Mouse (Mus musculus) lung, embryonic 16.5 days (tissue): ENCODE data around the gene Gm45623. TPM values are rescaled to one million over a fixed set of nuclear protein-coding genes. Genes with fewer than 3 reads are reported as not detected.
A peak's percentile ranks its signal among the peaks of the same experiment; 100 is the strongest.

Source experiments
- ATAC-seq: fragments of 200-750 bp; cut with Nextera tagmentation; 2 replicates; pipeline ENCODE4 v1.8.0; 2017; ENCODE audit warnings: low read depth, mild to moderate bottlenecking, moderate library complexity
- H3K27ac ChIP-seq: fragments of 300-500 bp; sonication (generic); 2 replicates; pipeline ENCODE4 v1.5.1; 2014; ENCODE audit warnings: mild to moderate bottlenecking, control low read depth, low read length
- H3K27me3 ChIP-seq: fragments of 300-500 bp; sonication (generic); 2 replicates; pipeline ENCODE4 v1.6.1; 2014; ENCODE audit warnings: low read depth, low read length, mixed read lengths; ENCODE audit not compliant: control insufficient read depth, insufficient read depth
- H3K36me3 ChIP-seq: fragments of 300-500 bp; sonication (generic); 2 replicates; pipeline ENCODE4 v1.6.1; 2014; ENCODE audit warnings: low read length; ENCODE audit not compliant: control insufficient read depth, insufficient read depth
- H3K4me1 ChIP-seq: fragments of 300-500 bp; sonication (generic); replicated peaks from 2 replicates; pipeline ENCODE4 v1.6.1; 2014; ENCODE audit warnings: low read length, mixed read lengths; ENCODE audit not compliant: control insufficient read depth, insufficient read depth
- H3K4me2 ChIP-seq: fragments of 300-500 bp; sonication (generic); 2 replicates; pipeline ENCODE4 v1.6.1; 2014; ENCODE audit warnings: low read depth, low read length, control low read depth
- H3K4me3 ChIP-seq: fragments of 300-500 bp; sonication (generic); 2 replicates; pipeline ENCODE4 v1.5.1; 2014; ENCODE audit warnings: mild to moderate bottlenecking, low read length, control low read depth
- H3K9ac ChIP-seq: fragments of 300-500 bp; sonication (generic); 2 replicates; pipeline ENCODE4 v1.6.1; 2014; ENCODE audit warnings: low read length, control low read depth
- H3K9me3 ChIP-seq: fragments of 300-500 bp; sonication (generic); 2 replicates; pipeline ENCODE4 v1.6.1; 2016; ENCODE audit warnings: low read length; ENCODE audit not compliant: control insufficient read depth
- WGBS: fragments of 180-500 bp; shearing (Covaris S2); extraction: QIAGEN DNeasy Blood & Tissue Kit; methylation state at CpG from one replicate; pipeline ENCODE4 v1.1.7; 2014; 5-methylcytosine and 5-hydroxymethylcytosine counted together
- polyA plus RNA-seq: library from polyadenylated mRNA; unstranded; fragments of >200 nt; fragmentation: Nextera tagmentation; extraction: Ambion mirVana; gene quantifications from 2 replicates; pipeline ENCODE4 v1.2.1, GENCODE M21; 2015

The Gm45623 gene
- polyA plus RNA-seq, 1 experiment from 2014 or later: 2.4 TPM

DNA sequence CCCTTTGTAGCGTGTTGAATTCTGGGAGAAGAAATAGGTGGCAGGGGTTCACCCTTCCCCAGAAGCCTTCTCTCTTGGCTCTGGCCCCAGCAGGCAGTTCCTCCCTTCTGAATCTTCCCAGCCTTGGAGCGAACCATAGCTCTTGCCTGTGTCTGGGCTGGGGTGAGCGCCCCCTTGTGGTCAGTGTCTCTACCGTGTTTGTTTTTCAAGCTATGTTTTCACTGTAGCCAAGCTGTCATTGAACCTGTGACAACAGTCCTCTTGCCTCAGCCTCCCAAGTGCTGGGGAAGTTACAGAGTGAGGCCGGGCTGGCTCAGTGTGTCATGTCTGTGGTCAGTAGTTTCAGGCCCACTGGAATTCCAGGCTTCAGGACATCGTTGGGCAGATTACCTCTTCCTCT lies 4.9 kb upstream of the Gm45623 start:
- Histone ChIP-seq H3K4me1 (peaks cover 24% of the 10 kb centered on the region), H3K4me3 (no peak overlapping the region), H3K27ac (peak overlapping the region; percentile 82; the same call in 1 of the 2 replicates), H3K27me3 (peaks cover 9% of the 10 kb centered on the region), H3K9ac (0 out of 2 replicates have a peak overlapping the region, but pooled peaks have one; percentile 11), H3K4me2 (peak overlapping the region; percentile 30; the same call in 1 of the 2 replicates), H3K9me3 (no peaks in the 10 kb centered on the region), H3K36me3 (no peaks in the 10 kb centered on the region)
- WGBS: 24% methylated on average over 6 of the region's 6 CpGs
- peak; percentile 26; the same call in 1 of the 2 replicates for ATAC-seq

DNA sequence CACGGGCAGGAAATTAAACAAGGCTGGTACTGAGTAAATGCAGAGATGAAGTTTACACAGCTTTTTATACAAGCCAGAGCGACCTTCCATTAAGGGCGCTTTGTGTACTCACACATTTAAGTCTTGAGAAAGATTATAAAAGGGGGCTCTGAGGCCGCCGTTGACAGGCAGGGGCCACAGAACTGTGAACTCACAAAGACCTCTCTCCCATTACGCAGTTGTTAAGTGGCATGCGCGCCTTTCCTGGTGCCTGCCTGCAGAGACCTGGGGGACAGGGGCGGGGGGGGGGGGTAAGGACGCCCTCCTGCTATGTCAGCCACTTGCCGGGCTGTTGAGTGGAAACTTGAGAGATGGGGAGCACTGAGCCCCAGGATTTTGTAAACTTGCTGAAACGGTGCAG lies 3.6 kb upstream of the Gm45623 start:
- peak overlapping the region; percentile 8; the same call in 1 of the 2 replicates for H3K4me3 ChIP-seq
- 37% methylated on average over 12 of the region's 12 CpGs for WGBS
- ATAC-seq: peak; percentile 53
- H3K4me1 ChIP-seq: peaks cover 36% of the 10 kb centered on the region
- H3K27me3 ChIP-seq: peaks cover 20% of the 10 kb centered on the region
- H3K9me3 ChIP-seq: no peaks in the 10 kb centered on the region
- H3K36me3 ChIP-seq: no peaks in the 10 kb centered on the region
- H3K27ac ChIP-seq: peak overlapping the region; percentile 82
- peak overlapping the region; percentile 30 for H3K4me2 ChIP-seq
- 0 out of 2 replicates have a peak overlapping the region, but pooled peaks have one; percentile 19 for H3K9ac ChIP-seq

DNA sequence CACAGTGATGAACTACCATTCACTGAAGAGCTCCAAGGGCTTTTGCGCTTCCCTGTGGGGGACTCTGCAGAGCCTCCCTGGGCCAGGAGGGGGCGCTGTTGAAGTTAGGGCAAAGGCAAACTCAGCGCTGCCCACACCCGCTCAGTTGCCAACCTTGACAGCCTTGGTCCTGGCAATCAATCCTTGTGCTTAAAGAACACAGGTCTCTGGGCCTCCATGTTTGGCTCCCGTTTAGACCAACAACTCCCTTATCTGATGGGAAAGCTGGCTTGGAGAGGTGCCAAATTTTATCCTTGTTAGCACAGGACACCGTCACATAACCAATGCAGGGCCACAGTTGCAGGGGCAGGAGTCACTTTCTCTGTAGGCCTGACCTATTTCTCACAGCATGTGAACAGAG lies 2.2 kb upstream of the Gm45623 start:
- Histone ChIP-seq H3K27ac (peak overlapping the region; percentile 43), H3K27me3 (peaks cover 23% of the 10 kb centered on the region), H3K4me3 (no peak overlapping the region), H3K9ac (no peak overlapping the region), H3K4me1 (peaks cover 38% of the 10 kb centered on the region), H3K36me3 (no peaks in the 10 kb centered on the region), H3K9me3 (no peaks in the 10 kb centered on the region), H3K4me2 (no peak overlapping the region)
- no peak for ATAC-seq
- 40% methylated on average over 6 of the region's 6 CpGs for WGBS

DNA sequence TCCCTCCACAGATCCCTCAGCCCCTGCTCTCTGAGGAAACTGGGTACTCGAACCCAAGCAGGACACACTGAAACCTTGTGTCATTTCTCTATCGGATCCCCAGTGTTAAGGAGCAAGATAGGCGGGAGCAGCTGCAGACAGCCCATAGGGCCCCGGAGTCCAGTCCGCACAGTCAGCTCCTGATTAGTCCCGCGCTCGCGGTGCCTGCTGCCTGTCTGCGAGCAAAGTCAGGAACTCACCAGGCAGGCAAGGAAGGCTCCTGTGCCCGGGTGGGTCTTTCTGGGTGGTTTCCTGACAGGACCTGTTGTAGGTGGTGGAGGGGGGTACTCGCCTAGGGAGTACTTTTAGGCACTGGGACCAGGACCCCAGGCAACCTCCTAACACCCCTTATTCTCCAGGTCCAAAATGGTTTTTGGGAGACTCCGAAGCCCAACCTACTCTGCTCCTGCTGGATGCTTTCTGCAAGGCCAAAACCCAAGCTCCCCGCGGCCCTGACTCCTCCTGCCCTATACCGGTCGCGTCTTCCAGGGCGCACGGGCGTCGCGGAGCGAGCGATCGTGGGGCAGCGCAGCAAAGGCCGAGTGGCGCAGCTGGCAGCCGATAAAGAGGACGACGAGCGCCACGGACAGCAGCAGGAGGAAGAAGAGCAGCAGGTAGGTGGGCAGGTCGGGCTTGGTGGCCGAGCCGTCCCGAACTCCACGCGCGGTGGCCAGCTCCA lies 994 bp downstream of the Gm45623 start:
- Histone ChIP-seq H3K4me3 (peak overlapping the region; percentile 52), H3K36me3 (no peaks in the 10 kb centered on the region), H3K9ac (peak overlapping the region; percentile 69), H3K4me1 (peaks cover 40% of the 10 kb centered on the region), H3K4me2 (peak overlapping the region; percentile 94), H3K27me3 (peaks cover 23% of the 10 kb centered on the region), H3K9me3 (no peaks in the 10 kb centered on the region), H3K27ac (no peak overlapping the region; the same call in 1 of the 2 replicates)
- 2% methylated on average over 40 of the region's 41 CpGs for WGBS
- no peak for ATAC-seq

DNA sequence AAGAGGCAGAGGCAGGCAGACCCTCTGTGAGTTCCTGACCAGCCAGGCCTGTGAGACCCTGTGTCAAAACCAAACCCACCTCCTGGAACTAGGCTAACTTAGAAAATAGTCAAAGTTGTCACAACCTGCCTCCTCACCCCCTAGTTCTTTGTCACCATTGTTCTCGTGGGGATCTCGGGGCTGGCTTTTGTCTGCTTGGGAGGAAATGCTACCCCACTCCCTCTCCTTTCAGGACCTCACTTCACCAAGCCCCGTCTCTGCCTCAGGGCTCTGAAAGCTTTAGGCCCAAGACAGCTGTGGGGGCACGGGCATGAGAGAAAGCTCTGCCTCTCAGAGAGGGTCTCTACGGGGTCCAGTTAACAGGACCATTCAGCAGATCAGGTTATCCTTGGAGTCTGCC lies 1.9 kb downstream of the Gm45623 start:
- Histone ChIP-seq H3K4me1 (peaks cover 41% of the 10 kb centered on the region), H3K27ac (no peak overlapping the region; the same call in 1 of the 2 replicates), H3K4me2 (peak overlapping the region; percentile 94; the same call in 1 of the 2 replicates), H3K4me3 (peak overlapping the region; percentile 52; the same call in 1 of the 2 replicates), H3K9me3 (no peaks in the 10 kb centered on the region), H3K9ac (peak overlapping the region; percentile 69; the same call in 1 of the 2 replicates), H3K27me3 (peaks cover 23% of the 10 kb centered on the region), H3K36me3 (no peaks in the 10 kb centered on the region)
- WGBS: 48% methylated on average over 5 of the region's 5 CpGs
- ATAC-seq: no peak

DNA sequence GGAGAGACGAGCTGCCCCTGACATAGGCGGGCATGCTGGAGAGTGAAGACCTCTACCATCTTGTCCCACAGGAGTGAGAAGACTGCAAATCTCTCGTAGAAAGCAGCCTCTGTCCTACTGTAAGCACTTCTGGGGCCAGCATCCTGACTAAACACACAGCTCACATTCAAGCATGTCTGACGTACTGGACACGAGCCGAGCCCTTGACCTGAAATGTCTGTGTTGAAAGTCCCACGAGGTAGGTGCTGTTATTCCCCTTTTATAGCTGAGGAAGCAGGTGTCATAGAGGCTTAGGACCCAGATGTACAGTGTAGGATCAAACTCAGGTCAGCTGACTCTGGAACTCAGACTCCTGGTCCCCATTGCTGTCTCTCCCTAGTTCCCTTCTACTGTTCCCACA lies 4.2 kb downstream of the Gm45623 start:
- H3K36me3 ChIP-seq: no peaks in the 10 kb centered on the region
- H3K9ac ChIP-seq: peak overlapping the region; percentile 8; the same call in 1 of the 2 replicates
- 58% methylated on average over 7 of the region's 7 CpGs for WGBS
- H3K27ac ChIP-seq: no peak overlapping the region
- H3K4me3 ChIP-seq: no peak overlapping the region; the same call in 1 of the 2 replicates
- ATAC-seq: no peak
- H3K9me3 ChIP-seq: no peaks in the 10 kb centered on the region
- peaks cover 41% of the 10 kb centered on the region for H3K4me1 ChIP-seq
- H3K4me2 ChIP-seq: peak overlapping the region; percentile 49; the same call in 1 of the 2 replicates
- H3K27me3 ChIP-seq: peaks cover 23% of the 10 kb centered on the region

DNA sequence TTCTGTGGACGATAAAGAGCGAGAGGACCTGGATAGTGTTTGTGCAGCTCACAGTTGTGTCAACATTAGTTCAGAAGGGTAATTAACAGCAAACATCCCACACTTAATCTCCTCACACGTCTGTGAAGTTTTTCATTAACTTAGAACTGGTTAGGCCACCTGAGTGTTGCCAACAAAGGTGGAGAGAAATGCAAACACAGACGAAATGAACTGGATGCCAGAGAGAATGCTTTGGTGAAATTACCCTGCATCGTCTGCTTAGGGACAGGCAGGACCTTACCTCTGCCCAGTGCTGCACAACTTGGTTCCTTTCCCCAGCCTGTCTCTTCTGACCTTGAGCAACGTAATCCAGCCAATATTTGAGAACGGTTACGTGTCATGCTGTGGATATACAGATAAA lies 6.1 kb downstream of the Gm45623 start:
- WGBS: 33% methylated on average over 8 of the region's 8 CpGs
- peak overlapping the region; percentile 91 for H3K27ac ChIP-seq
- H3K4me3 ChIP-seq: peak overlapping the region; percentile 30
- H3K27me3 ChIP-seq: peaks cover 6% of the 10 kb centered on the region
- ATAC-seq: peak; percentile 63
- H3K4me2 ChIP-seq: peak overlapping the region; percentile 49
- peaks cover 31% of the 10 kb centered on the region for H3K4me1 ChIP-seq
- H3K9me3 ChIP-seq: no peaks in the 10 kb centered on the region
- no peaks in the 10 kb centered on the region for H3K36me3 ChIP-seq
- peak overlapping the region; percentile 36; the same call in 1 of the 2 replicates for H3K9ac ChIP-seq

DNA sequence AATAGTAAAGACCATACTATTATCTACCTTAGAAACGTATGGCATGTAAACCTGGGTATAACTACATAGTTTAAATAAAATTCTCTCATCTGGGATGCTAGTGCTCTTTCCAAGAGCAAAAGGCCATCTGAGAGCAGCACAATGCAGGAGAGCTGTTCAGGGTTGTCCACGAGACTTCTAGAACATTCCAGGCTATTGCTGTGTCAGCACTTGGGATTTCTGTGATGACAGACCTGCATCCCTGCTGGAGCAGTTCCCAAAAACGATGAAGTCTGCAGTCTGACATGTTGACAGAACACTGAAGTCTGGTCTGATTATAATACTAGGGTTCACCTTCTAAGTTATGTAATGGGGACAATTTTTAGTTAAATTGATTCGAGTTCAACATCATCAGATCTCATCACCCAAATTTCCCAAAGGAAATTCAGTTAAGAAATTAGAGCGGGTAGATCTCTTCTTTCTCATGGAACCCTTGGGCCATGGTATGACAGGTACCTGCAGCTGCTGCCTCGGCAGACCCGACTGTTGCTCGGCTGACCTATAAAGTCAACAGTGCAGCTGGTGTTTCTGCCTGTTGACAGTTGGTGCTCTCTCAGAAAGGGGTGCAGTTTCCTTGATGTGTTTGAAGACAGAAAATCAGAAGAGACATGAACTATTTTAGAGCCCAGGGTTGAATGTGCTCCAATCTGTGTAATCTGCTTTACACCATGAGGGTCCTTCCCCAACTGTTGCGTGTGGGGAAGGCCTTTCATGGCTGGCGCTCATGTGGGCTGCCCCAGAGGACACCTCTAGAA lies 6.7 kb downstream of the Gm45623 start:
- H3K4me3 ChIP-seq: no peak overlapping the region
- H3K27ac ChIP-seq: peak overlapping the region; percentile 91
- ATAC-seq: peak; percentile 17; the same call in 1 of the 2 replicates
- H3K9me3 ChIP-seq: no peaks in the 10 kb centered on the region
- peaks cover 31% of the 10 kb centered on the region for H3K4me1 ChIP-seq
- WGBS: 40% methylated on average over 10 of the region's 10 CpGs
- no peaks in the 10 kb centered on the region for H3K36me3 ChIP-seq
- H3K27me3 ChIP-seq: no peaks in the 10 kb centered on the region; the same call in 1 of the 2 replicates
- H3K9ac ChIP-seq: no peak overlapping the region
- peak overlapping the region; percentile 49 for H3K4me2 ChIP-seq
